Mouse (Mus musculus): Measurements from ENCODE around the gene Hoxb2. TPM values are rescaled to one million over a fixed set of nuclear protein-coding genes. Genes with fewer than 3 reads are reported as not detected.

Hoxb2 gene
- polyA plus RNA-seq, 1 experiment from 2014 or later: 42.3 TPM

- Histone ChIP-seq H3K36me3 (ENCODE audit: insufficient read depth, low read length) (peaks cover 4% of the 10 kb centered on the region; the same call in 1 of the 2 replicates), H3K9ac (ENCODE audit: low read depth, low read length) (no peak overlapping the region), H3K4me1 (replicated peaks; ENCODE audit: insufficient read depth, low read length) (peaks cover 80% of the 10 kb centered on the region), H3K4me3 (replicated peaks; ENCODE audit: low read depth, low read length) (no peak overlapping the region), H3K4me2 (ENCODE audit: low read length) (no peak overlapping the region), H3K27ac (peak overlapping the region; percentile 95), H3K9me3 (replicated peaks; ENCODE audit: low read length) (no peaks in the 10 kb centered on the region), H3K27me3 (ENCODE audit: insufficient read depth, low read length) (no peaks in the 10 kb centered on the region)
- 19% methylated on average over 2 of the region's 2 CpGs for WGBS
- TF ChIP-seq CTCF (IDR thresholded peaks at IDR 0.05; ENCODE audit: low read depth): no peak
- no peak for ATAC-seq (replicated peaks; ENCODE audit: low FRiP score, low read depth)
- DNase-seq (ENCODE audit: low spot score): no peak
Observed at GRCm38 (mm10) chr11:96336597-96336996, 13.7 kb upstream of the Hoxb2 start.

- DNase-seq (ENCODE audit: low spot score) (no peak), ATAC-seq (replicated peaks; ENCODE audit: low FRiP score, low read depth) (no peak)
- H3K36me3 ChIP-seq (ENCODE audit: insufficient read depth, low read length): peaks cover 4% of the 10 kb centered on the region; the same call in 1 of the 2 replicates
- no peak overlapping the region for H3K4me3 ChIP-seq (replicated peaks; ENCODE audit: low read depth, low read length)
- no peak overlapping the region for H3K9ac ChIP-seq (ENCODE audit: low read depth, low read length)
- TF ChIP-seq CTCF (IDR thresholded peaks at IDR 0.05; ENCODE audit: low read depth): no peak
- no peaks in the 10 kb centered on the region for H3K9me3 ChIP-seq (replicated peaks; ENCODE audit: low read length)
- H3K4me2 ChIP-seq (ENCODE audit: low read length): no peak overlapping the region
- peak overlapping the region; percentile 95 for H3K27ac ChIP-seq
- H3K4me1 ChIP-seq (replicated peaks; ENCODE audit: insufficient read depth, low read length): peaks cover 79% of the 10 kb centered on the region
- 41% methylated on average over 6 of the region's 6 CpGs for WGBS
- no peaks in the 10 kb centered on the region for H3K27me3 ChIP-seq (ENCODE audit: insufficient read depth, low read length)
Observed at GRCm38 (mm10) chr11:96337026-96337425, 13.3 kb upstream of the Hoxb2 start.

- no peaks in the 10 kb centered on the region for H3K27me3 ChIP-seq (ENCODE audit: insufficient read depth, low read length)
- peaks cover 70% of the 10 kb centered on the region for H3K4me1 ChIP-seq (replicated peaks; ENCODE audit: insufficient read depth, low read length)
- no peak overlapping the region for H3K4me3 ChIP-seq (replicated peaks; ENCODE audit: low read depth, low read length)
- DNase-seq (ENCODE audit: low spot score) (peak; percentile 32), ATAC-seq (replicated peaks; ENCODE audit: low FRiP score, low read depth) (no peak)
- peak overlapping the region; percentile 95 for H3K27ac ChIP-seq
- peaks cover 3% of the 10 kb centered on the region for H3K36me3 ChIP-seq (ENCODE audit: insufficient read depth, low read length)
- 33% methylated on average over 7 of the region's 7 CpGs for WGBS
- H3K9me3 ChIP-seq (replicated peaks; ENCODE audit: low read length): no peaks in the 10 kb centered on the region
- H3K4me2 ChIP-seq (ENCODE audit: low read length): peak overlapping the region; percentile 82
- H3K9ac ChIP-seq (ENCODE audit: low read depth, low read length): no peak overlapping the region
- TF ChIP-seq CTCF (IDR thresholded peaks at IDR 0.05; ENCODE audit: low read depth): no peak
Observed at GRCm38 (mm10) chr11:96338957-96339855, 11.1 kb upstream of the Hoxb2 start.

- DNase-seq (ENCODE audit: low spot score): peak; percentile 96
- WGBS: 2% methylated on average over 32 of the region's 36 CpGs
- TF ChIP-seq CTCF (IDR thresholded peaks at IDR 0.05; ENCODE audit: low read depth): no peak
- peaks cover 14% of the 10 kb centered on the region for H3K36me3 ChIP-seq (ENCODE audit: insufficient read depth, low read length)
- ATAC-seq (replicated peaks; ENCODE audit: low FRiP score, low read depth): peak; percentile 71
- peak overlapping the region; percentile 82 for H3K4me2 ChIP-seq (ENCODE audit: low read length)
- no peaks in the 10 kb centered on the region for H3K9me3 ChIP-seq (replicated peaks; ENCODE audit: low read length)
- H3K4me1 ChIP-seq (replicated peaks; ENCODE audit: insufficient read depth, low read length): peaks cover 69% of the 10 kb centered on the region
- peak overlapping the region; percentile 33 for H3K4me3 ChIP-seq (replicated peaks; ENCODE audit: low read depth, low read length)
- H3K9ac ChIP-seq (ENCODE audit: low read depth, low read length): peak overlapping the region; percentile 73
- H3K27me3 ChIP-seq (ENCODE audit: insufficient read depth, low read length): no peaks in the 10 kb centered on the region
- peak overlapping the region; percentile 95 for H3K27ac ChIP-seq
Observed at GRCm38 (mm10) chr11:96340698-96341365, 9.5 kb upstream of the Hoxb2 start.

GRCm38 (mm10) chr11:96341701-96342575, 8.4 kb upstream of the Hoxb2 start:
- H3K4me1 ChIP-seq (replicated peaks; ENCODE audit: insufficient read depth, low read length): peaks cover 72% of the 10 kb centered on the region
- peak; percentile 3; the same call in 1 of the 2 replicates for ATAC-seq (replicated peaks; ENCODE audit: low FRiP score, low read depth)

More at GRCm38 (mm10) chr11:96341701-96342575, 8.4 kb upstream of the Hoxb2 start:
- peak; percentile 10; the same call in 1 of the 2 replicates for TF ChIP-seq CTCF (IDR thresholded peaks at IDR 0.05; ENCODE audit: low read depth)
- peaks cover 20% of the 10 kb centered on the region for H3K36me3 ChIP-seq (ENCODE audit: insufficient read depth, low read length)
- H3K9ac ChIP-seq (ENCODE audit: low read depth, low read length): peak overlapping the region; percentile 73
- peak overlapping the region; percentile 82 for H3K4me2 ChIP-seq (ENCODE audit: low read length)
- H3K9me3 ChIP-seq (replicated peaks; ENCODE audit: low read length): no peaks in the 10 kb centered on the region
- H3K27ac ChIP-seq: peak overlapping the region; percentile 95
- DNase-seq (ENCODE audit: low spot score): peak; percentile 90
- 3% methylated on average over 40 of the region's 40 CpGs for WGBS
- H3K27me3 ChIP-seq (ENCODE audit: insufficient read depth, low read length): no peaks in the 10 kb centered on the region
- peak overlapping the region; percentile 33 for H3K4me3 ChIP-seq (replicated peaks; ENCODE audit: low read depth, low read length)
